Mouse (Mus musculus) C2C12 (cell line): ENCODE results near the gene Fkbp11. TPM values are rescaled to one million over a fixed set of nuclear protein-coding genes. Genes with fewer than 3 reads are reported as not detected.
"Not testable (repeated sequence)": the region's sequence is repeated elsewhere in the genome, so short reads cannot be mapped to it uniquely, and the experiment has no call there.

Experiments
- H3K27me3 ChIP-seq: one replicate; pipeline ENCODE4 v1.6.1; 2011; ENCODE audit not compliant: control insufficient read depth, insufficient read depth, insufficient read length
- H3K36me3 ChIP-seq: one replicate; pipeline ENCODE4 v1.6.1; 2011; ENCODE audit not compliant: control insufficient read depth, insufficient read depth
- H3K4me3 ChIP-seq: one replicate; pipeline ENCODE4 v1.5.1; 2011; ENCODE audit warnings: mild to moderate bottlenecking, control low read depth; ENCODE audit not compliant: poor library complexity, insufficient read depth, severe bottlenecking
- H3K79me2 ChIP-seq: one replicate; pipeline ENCODE4 v1.6.1; 2011; ENCODE audit not compliant: control insufficient read depth, insufficient read depth
- H3K79me3 ChIP-seq: one replicate; pipeline ENCODE4 v1.6.1; 2011; ENCODE audit warnings: low read depth, control low read depth
- H3ac ChIP-seq: one replicate; pipeline ENCODE3; 2011; ENCODE audit warnings: low read depth; ENCODE audit not compliant: control insufficient read depth, insufficient read length
- CEBPB ChIP-seq: IDR thresholded peaks from one replicate; pipeline ENCODE4 v1.6.1; 2011; ENCODE audit warnings: low read depth, mild to moderate bottlenecking, control low read depth, moderate library complexity
- CTCF ChIP-seq: IDR thresholded peaks from one replicate; pipeline ENCODE4 v1.5.1; 2011; ENCODE audit not compliant: control insufficient read depth, insufficient read depth, insufficient read length
- FOSL1 ChIP-seq: IDR thresholded peaks from one replicate; pipeline ENCODE4 v1.8.0; 2011; ENCODE audit warnings: mild to moderate bottlenecking, low read length; ENCODE audit not compliant: poor library complexity, insufficient read depth, severe bottlenecking
- MAX ChIP-seq: IDR thresholded peaks from one replicate; pipeline ENCODE4 v1.6.1; 2011; ENCODE audit warnings: mild to moderate bottlenecking, control low read depth
- MYOD1 ChIP-seq: IDR thresholded peaks from one replicate; pipeline ENCODE4 v1.6.1; 2011; ENCODE audit warnings: low read depth; ENCODE audit not compliant: control insufficient read depth, insufficient read length
- MYOG ChIP-seq: IDR thresholded peaks from one replicate; pipeline ENCODE4 v1.6.1; 2011; ENCODE audit not compliant: control insufficient read depth, insufficient read length; ENCODE audit errors: extremely low read depth
- USF1 ChIP-seq: IDR thresholded peaks from one replicate; pipeline ENCODE4 v1.6.1; 2011; ENCODE audit warnings: low read depth, mild to moderate bottlenecking, control low read depth, moderate library complexity
- polyA plus RNA-seq: library from polyadenylated mRNA; unstranded; fragments of >200 nt; fragmentation: generic; extraction: Trizol; gene quantifications from one replicate; pipeline ENCODE4 v1.2.1, GENCODE M21; 2012; ENCODE audit warnings: missing spikeins

Gene Fkbp11
- polyA plus RNA-seq, 1 experiment = 103 TPM

GRCm38 (mm10) chr15:98746344-98746965 lies 18.5 kb upstream of the Fkbp11 start:
- Histone ChIP-seq H3K4me3 (no peak overlapping the region), H3K36me3 (peaks cover 59% of the 10 kb centered on the region), H3K79me3 (peaks cover 74% of the 10 kb centered on the region), H3K27me3 (no peaks in the 10 kb centered on the region), H3K79me2 (peaks cover 93% of the 10 kb centered on the region), H3ac (no peak overlapping the region)
- TF ChIP-seq CEBPB (no peak), MYOG (no peak), FOSL1 (no peak), USF1 (no peak), MAX (no peak), CTCF (no peak), MYOD1 (no peak)

- not testable (repeated sequence) for H3K27me3 ChIP-seq, H3ac ChIP-seq, H3K4me3 ChIP-seq
- H3K79me3 ChIP-seq = peaks cover 55% of the 10 kb centered on the region
- H3K79me2 ChIP-seq = peaks cover 68% of the 10 kb centered on the region
- TF ChIP-seq MYOD1 = peak; percentile 91
- peaks cover 72% of the 10 kb centered on the region for H3K36me3 ChIP-seq
Observed at GRCm38 (mm10) chr15:98743863-98744262, 15.9 kb upstream of the Fkbp11 start.

GRCm38 (mm10) chr15:98742766-98743428 lies 14.9 kb upstream of the Fkbp11 start:
- H3K36me3 ChIP-seq = peaks cover 77% of the 10 kb centered on the region
- TF ChIP-seq MAX = no peak
- TF ChIP-seq CEBPB = no peak
- no peak for TF ChIP-seq MYOD1
- TF ChIP-seq MYOG = no peak
- TF ChIP-seq USF1 = no peak
- TF ChIP-seq CTCF = no peak
- TF ChIP-seq FOSL1 = no peak

GRCm38 (mm10) chr15:98740219-98740618 lies 12.2 kb upstream of the Fkbp11 start:
- peaks cover 21% of the 10 kb centered on the region for H3K79me3 ChIP-seq
- H3K4me3 ChIP-seq = no peak overlapping the region
- H3K27me3 ChIP-seq = no peaks in the 10 kb centered on the region
- H3ac ChIP-seq = no peak overlapping the region
- peaks cover 96% of the 10 kb centered on the region for H3K36me3 ChIP-seq
- no peak for TF ChIP-seq USF1
- H3K79me2 ChIP-seq = peaks cover 32% of the 10 kb centered on the region

More at GRCm38 (mm10) chr15:98742766-98743428, 14.9 kb upstream of the Fkbp11 start:
- peaks cover 59% of the 10 kb centered on the region for H3K79me2 ChIP-seq
- H3K4me3 ChIP-seq = no peak overlapping the region
- H3K27me3 ChIP-seq = no peaks in the 10 kb centered on the region
- H3K79me3 ChIP-seq = peaks cover 48% of the 10 kb centered on the region
- H3ac ChIP-seq = no peak overlapping the region

- Histone ChIP-seq H3K79me3 (peaks cover 10% of the 10 kb centered on the region), H3K36me3 (peaks cover 86% of the 10 kb centered on the region), H3K27me3 (no peaks in the 10 kb centered on the region), H3K4me3 (no peak overlapping the region), H3ac (no peak overlapping the region), H3K79me2 (peaks cover 18% of the 10 kb centered on the region)
- TF ChIP-seq MYOD1 (no peak), CEBPB (no peak), CTCF (no peak), MYOG (no peak), FOSL1 (no peak), USF1 (no peak), MAX (no peak)
Observed at GRCm38 (mm10) chr15:98738796-98739195, 10.8 kb upstream of the Fkbp11 start.

GRCm38 (mm10) chr15:98737881-98738280 lies 9.9 kb upstream of the Fkbp11 start:
- peaks cover 9% of the 10 kb centered on the region for H3K79me2 ChIP-seq
- H3K79me3 ChIP-seq = peaks cover 4% of the 10 kb centered on the region
- H3K4me3 ChIP-seq = no peak overlapping the region
- H3K27me3 ChIP-seq = no peaks in the 10 kb centered on the region
- TF ChIP-seq FOSL1 (no peak), CTCF (peak; percentile 28)
- H3ac ChIP-seq = no peak overlapping the region
- peaks cover 78% of the 10 kb centered on the region for H3K36me3 ChIP-seq
